Mouse (Mus musculus): Measurements from ENCODE around the gene 2900026A02Rik. TPM values are rescaled to one million over a fixed set of nuclear protein-coding genes. Genes with fewer than 3 reads are reported as not detected.

Gene 2900026A02Rik
- total and polyA plus RNA-seq, 3 experiments, result not detected

- H3K27ac ChIP-seq (ENCODE audit: control insufficient read depth, low read depth, low read length), result no peak overlapping the region
- no peaks in the 10 kb centered on the region for H3K79me2 ChIP-seq (ENCODE audit: control insufficient read depth, insufficient read depth, low read length, poor library complexity)
- DNase-seq (ENCODE audit: low read depth, low spot score), result no peak
- H3K4me1 ChIP-seq (ENCODE audit: control insufficient read depth in 1 of 2, insufficient read depth in 2 of 2, low read length in 2 of 2), result no peaks in the 10 kb centered on the region
- TF ChIP-seq POLR2AphosphoS5 (IDR thresholded peaks at IDR 0.05; ENCODE audit: borderline replicate concordance, low read depth, low read length) (no peak), EP300 (IDR thresholded peaks at IDR 0.05; ENCODE audit: low read depth in 1 of 2, low read length in 2 of 2) (no peak), ZKSCAN1 (IDR thresholded peaks at IDR 0.05; ENCODE audit: low read depth, low read length) (no peak), USF1 (IDR thresholded peaks at IDR 0.05; ENCODE audit: low read depth, low read length) (no peak), CHD2 (IDR thresholded peaks at IDR 0.05; ENCODE audit: low read length) (no peak), ZNF384 (IDR thresholded peaks at IDR 0.05; ENCODE audit: low read depth, low read length) (no peak), MXI1 (IDR thresholded peaks at IDR 0.05; ENCODE audit: low read depth, low read length) (no peak), ZC3H11A (IDR thresholded peaks at IDR 0.05; ENCODE audit: low read depth, low read length) (no peak), KAT2A (conservative IDR thresholded peaks at IDR 0.05; ENCODE audit: low read depth, low read length) (no peak)
- H3K4me3 ChIP-seq (ENCODE audit: control insufficient read depth in 1 of 2, insufficient read depth in 1 of 2, low read depth in 2 of 2, low read length in 2 of 2), result no peak overlapping the region
- H3K27me3 ChIP-seq (ENCODE audit: control insufficient read depth in 1 of 2, insufficient read depth in 2 of 2, low read length in 2 of 2), result no peaks in the 10 kb centered on the region
- H3K9ac ChIP-seq (ENCODE audit: control insufficient read depth, low read depth, low read length, poor library complexity, severe bottlenecking), result no peak overlapping the region
- no peaks in the 10 kb centered on the region for H3K9me3 ChIP-seq (replicated peaks; ENCODE audit: insufficient read depth, low read length)
- no peaks in the 10 kb centered on the region for H3K36me3 ChIP-seq (ENCODE audit: control insufficient read depth in 1 of 2, insufficient read depth in 2 of 2, low read length in 2 of 2)
These were observed 88.4 kb downstream of the 2900026A02Rik start for GRCm38 (mm10) chr5:113132635-113133041.

GRCm38 (mm10) chr5:113128426-113128825 is 92.6 kb downstream of the 2900026A02Rik start:
- no peaks in the 10 kb centered on the region for H3K4me1 ChIP-seq (ENCODE audit: control insufficient read depth in 1 of 2, insufficient read depth in 2 of 2, low read length in 2 of 2)
- DNase-seq (ENCODE audit: low read depth, low spot score), result no peak
- H3K9me3 ChIP-seq (replicated peaks; ENCODE audit: insufficient read depth, low read length), result no peaks in the 10 kb centered on the region

DNA sequence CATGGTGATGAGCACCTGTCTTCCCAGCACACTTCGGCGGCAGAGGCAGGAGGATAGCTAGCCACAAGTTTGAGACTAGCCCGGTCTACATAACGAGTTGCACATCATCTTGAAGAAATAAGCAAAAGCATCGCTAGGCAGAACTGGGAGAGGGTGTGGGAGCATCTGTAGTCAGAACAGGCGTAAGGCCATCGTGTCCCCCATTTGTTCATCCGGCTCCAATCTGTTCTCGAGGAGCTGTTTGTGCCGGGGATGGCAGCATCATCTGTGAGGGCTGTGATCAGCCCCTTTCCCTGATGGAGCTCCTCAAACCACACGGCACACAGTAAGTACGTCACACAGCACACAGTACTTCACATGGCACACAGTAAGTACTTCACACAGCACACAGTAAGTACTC is 94.6 kb downstream of the 2900026A02Rik start:
- H3K79me2 ChIP-seq (ENCODE audit: control insufficient read depth, insufficient read depth, low read length, poor library complexity), result no peaks in the 10 kb centered on the region
- H3K4me1 ChIP-seq (ENCODE audit: control insufficient read depth in 1 of 2, insufficient read depth in 2 of 2, low read length in 2 of 2), result no peaks in the 10 kb centered on the region
- H3K9ac ChIP-seq (ENCODE audit: control insufficient read depth, low read depth, low read length, poor library complexity, severe bottlenecking), result no peak overlapping the region
- no peak for DNase-seq (ENCODE audit: low read depth, low spot score)
- H3K27me3 ChIP-seq (ENCODE audit: control insufficient read depth in 1 of 2, insufficient read depth in 2 of 2, low read length in 2 of 2), result no peaks in the 10 kb centered on the region
- H3K27ac ChIP-seq (ENCODE audit: control insufficient read depth, low read depth, low read length), result no peak overlapping the region
- no peak overlapping the region for H3K4me3 ChIP-seq (ENCODE audit: control insufficient read depth in 1 of 2, insufficient read depth in 1 of 2, low read depth in 2 of 2, low read length in 2 of 2)
- H3K36me3 ChIP-seq (ENCODE audit: control insufficient read depth in 1 of 2, insufficient read depth in 2 of 2, low read length in 2 of 2), result no peaks in the 10 kb centered on the region
- no peaks in the 10 kb centered on the region for H3K9me3 ChIP-seq (replicated peaks; ENCODE audit: insufficient read depth, low read length)
- TF ChIP-seq CHD1 (IDR thresholded peaks at IDR 0.05; ENCODE audit: low read depth, low read length), result no peak
- no peak for TF ChIP-seq JUND (IDR thresholded peaks at IDR 0.05; ENCODE audit: low read depth, low read length)
- no peak for TF ChIP-seq POLR2A (IDR thresholded peaks at IDR 0.05; ENCODE audit: control insufficient read depth in 1 of 2, insufficient read depth in 1 of 2, low read depth in 1 of 2, low read length in 2 of 2, poor library complexity in 1 of 2)
- no peak for TF ChIP-seq SIN3A (IDR thresholded peaks at IDR 0.05; ENCODE audit: low read length)
- no peak for TF ChIP-seq ETS1 (IDR thresholded peaks at IDR 0.05; ENCODE audit: low read depth, low read length)
- no peak for TF ChIP-seq RAD21 (IDR thresholded peaks at IDR 0.05; ENCODE audit: low read depth, low read length)
- no peak for TF ChIP-seq ZNF384 (IDR thresholded peaks at IDR 0.05; ENCODE audit: low read depth, low read length)
- TF ChIP-seq EP300 (IDR thresholded peaks at IDR 0.05; ENCODE audit: low read depth in 1 of 2, low read length in 2 of 2), result no peak
- no peak for TF ChIP-seq SMC3 (IDR thresholded peaks at IDR 0.05; ENCODE audit: low read depth, low read length)
- TF ChIP-seq MYC (IDR thresholded peaks at IDR 0.05; ENCODE audit: low read depth, low read length), result no peak
- TF ChIP-seq MYB (IDR thresholded peaks at IDR 0.05; ENCODE audit: low read depth, low read length), result no peak
- no peak for TF ChIP-seq POLR2AphosphoS5 (IDR thresholded peaks at IDR 0.05; ENCODE audit: borderline replicate concordance, low read depth, low read length)
- no peak for TF ChIP-seq POLR2AphosphoS2 (IDR thresholded peaks at IDR 0.05; ENCODE audit: low read length)
- TF ChIP-seq RCOR1 (IDR thresholded peaks at IDR 0.05; ENCODE audit: low read depth, low read length), result no peak
- no peak for TF ChIP-seq TAL1 (IDR thresholded peaks at IDR 0.05; ENCODE audit: low read length)
- TF ChIP-seq ZKSCAN1 (IDR thresholded peaks at IDR 0.05; ENCODE audit: low read depth, low read length), result no peak
- no peak for TF ChIP-seq ZMIZ1 (IDR thresholded peaks at IDR 0.05; ENCODE audit: low read depth, low read length)
- no peak for TF ChIP-seq MAFK (IDR thresholded peaks at IDR 0.05; ENCODE audit: borderline replicate concordance, low read depth, low read length)

More at GRCm38 (mm10) chr5:113128426-113128825, 92.6 kb downstream of the 2900026A02Rik start:
- H3K4me3 ChIP-seq (ENCODE audit: control insufficient read depth in 1 of 2, insufficient read depth in 1 of 2, low read depth in 2 of 2, low read length in 2 of 2), result no peak overlapping the region
- H3K27ac ChIP-seq (ENCODE audit: control insufficient read depth, low read depth, low read length), result no peak overlapping the region
- TF ChIP-seq MYB (IDR thresholded peaks at IDR 0.05; ENCODE audit: low read depth, low read length) (no peak), ZC3H11A (IDR thresholded peaks at IDR 0.05; ENCODE audit: low read depth, low read length) (no peak), POLR2AphosphoS2 (IDR thresholded peaks at IDR 0.05; ENCODE audit: low read length) (no peak)
- no peaks in the 10 kb centered on the region for H3K36me3 ChIP-seq (ENCODE audit: control insufficient read depth in 1 of 2, insufficient read depth in 2 of 2, low read length in 2 of 2)
- H3K79me2 ChIP-seq (ENCODE audit: control insufficient read depth, insufficient read depth, low read length, poor library complexity), result no peaks in the 10 kb centered on the region
- no peaks in the 10 kb centered on the region for H3K27me3 ChIP-seq (ENCODE audit: control insufficient read depth in 1 of 2, insufficient read depth in 2 of 2, low read length in 2 of 2)
- no peak overlapping the region for H3K9ac ChIP-seq (ENCODE audit: control insufficient read depth, low read depth, low read length, poor library complexity, severe bottlenecking)
